Mouse (Mus musculus): ENCODE measurements around the gene Dkk2.

The Dkk2 gene

DNA sequence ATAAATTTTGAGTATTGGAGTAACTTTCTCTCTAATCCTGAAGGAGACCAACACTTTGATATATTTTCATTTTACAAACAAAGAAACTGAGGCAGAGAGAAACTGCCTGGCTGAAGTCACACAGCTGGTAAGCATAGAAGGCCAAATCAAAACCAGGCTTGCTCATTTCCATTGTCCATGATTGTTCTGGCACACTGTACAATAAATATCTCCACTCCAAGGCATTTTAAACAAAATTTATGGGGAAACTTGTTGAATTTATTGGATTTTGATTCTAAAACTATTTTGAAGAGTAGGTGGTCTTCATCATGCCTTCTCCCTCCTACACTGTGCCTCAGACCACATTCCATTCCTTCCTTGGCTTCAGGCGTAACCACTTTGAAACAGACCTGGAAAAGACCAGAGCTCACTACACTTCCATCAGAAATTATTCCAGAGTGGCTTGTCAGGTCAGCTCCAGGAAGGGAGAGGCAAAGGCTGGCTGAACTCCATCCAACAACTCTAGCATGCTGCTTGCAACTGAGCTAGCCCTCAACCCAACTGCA is 44.7 kb downstream of the Dkk2 start:
- DNase-seq: no peak

DNA sequence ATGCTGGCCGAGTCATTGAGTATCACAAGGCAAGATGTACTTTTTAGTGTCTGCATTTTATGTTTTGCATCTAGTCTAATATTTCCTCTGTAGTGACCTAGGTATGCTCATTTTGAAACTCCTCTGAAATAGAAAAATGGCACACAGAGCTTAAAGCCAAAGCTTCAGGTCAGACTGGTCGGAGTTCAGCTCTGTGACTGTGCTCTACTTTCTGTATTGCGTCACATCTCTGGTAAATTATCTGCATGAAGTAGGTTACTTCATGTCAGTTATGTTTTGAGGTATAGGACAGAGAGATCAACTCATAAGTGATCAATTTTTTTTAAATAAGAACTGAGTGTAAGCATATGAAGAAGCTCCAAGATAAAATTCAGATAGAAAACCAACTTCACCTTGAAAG is 45.7 kb downstream of the Dkk2 start:
- DNase-seq: no peak

DNA sequence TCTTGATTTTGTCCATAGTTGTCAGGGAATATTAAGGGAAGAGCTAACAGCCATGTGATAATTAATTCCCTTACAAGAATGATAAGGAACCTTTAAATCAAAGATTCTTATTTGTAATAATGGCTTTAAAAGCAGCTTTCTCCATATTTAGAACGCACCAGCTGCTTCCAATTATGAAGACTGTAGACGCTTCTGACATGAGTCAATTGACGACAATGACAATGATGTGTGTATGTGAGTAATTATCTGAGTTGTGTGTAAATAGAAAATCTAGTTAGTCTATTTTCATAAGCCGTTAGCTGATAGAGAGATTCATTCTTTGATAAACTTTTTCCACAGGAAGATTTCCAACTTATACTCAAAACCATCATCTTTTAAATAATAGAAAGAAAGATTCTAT is 46.8 kb downstream of the Dkk2 start:
- DNase-seq: no peak

DNA sequence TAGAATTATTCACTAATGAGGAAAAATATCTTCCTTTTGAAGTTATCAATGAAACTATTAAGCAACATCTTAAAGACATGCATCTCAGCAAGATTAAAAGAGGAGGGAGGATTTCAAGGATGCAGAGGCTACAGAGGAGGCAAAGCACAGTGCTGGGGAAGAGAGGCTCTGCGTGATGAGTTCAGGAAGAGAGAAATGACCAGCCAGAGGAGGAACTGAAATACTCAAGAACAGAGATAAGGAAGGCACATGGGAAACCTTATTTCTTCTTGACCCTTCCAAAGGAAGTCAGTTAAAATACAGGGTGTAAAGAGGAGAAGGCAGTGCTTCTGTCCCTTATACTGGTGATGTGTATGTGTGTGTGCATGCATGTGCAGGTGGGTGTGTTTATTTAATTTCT is 49.4 kb downstream of the Dkk2 start:
- DNase-seq: no peak

DNA sequence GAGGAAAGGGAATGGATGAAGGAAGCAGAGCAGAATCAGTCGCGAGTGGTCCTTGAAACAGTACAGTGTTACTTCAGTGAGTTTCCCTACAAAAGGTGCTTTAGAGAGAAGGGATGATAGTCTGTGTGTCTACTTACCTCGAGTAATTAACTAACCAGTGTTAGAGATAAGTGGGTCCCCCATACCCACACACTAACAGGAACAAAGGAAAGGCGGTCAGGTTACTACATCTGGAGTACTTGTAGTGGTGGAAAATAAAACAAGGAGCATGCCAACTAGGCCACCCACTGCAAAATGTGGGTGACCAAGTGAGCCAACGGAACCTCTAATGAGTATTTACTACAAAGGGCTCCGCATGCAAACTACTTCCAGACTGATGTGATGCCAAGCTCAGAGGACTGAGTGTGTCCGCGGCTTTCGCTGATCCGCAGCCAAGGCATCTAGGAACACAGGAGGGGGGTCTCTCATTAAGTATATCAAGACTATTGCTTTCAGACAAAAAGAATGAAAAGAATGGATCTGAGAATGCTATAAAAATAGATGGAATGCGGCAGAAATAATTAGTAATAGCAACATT is 52.8 kb downstream of the Dkk2 start:
- no peak for DNase-seq

DNA sequence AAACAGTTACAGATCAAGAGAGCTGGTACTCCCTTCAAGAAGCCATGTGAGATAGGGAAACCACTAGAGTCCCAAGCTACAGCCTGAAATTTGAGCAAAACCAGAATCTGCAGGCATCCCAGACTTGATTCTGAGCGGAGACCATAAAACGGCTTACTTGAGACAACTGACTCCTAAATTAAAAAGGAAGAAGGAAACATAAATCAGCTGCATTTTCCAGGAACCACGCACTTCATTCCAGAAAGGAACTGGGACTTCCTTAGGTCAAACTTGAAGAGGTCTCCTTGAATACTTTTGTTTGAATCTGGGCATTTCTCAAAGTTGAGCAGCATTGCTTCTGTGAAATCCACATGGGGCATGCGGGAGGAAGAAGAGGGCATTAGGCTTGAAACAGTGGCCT is 55.9 kb downstream of the Dkk2 start:
- DNase-seq: no peak

DNA sequence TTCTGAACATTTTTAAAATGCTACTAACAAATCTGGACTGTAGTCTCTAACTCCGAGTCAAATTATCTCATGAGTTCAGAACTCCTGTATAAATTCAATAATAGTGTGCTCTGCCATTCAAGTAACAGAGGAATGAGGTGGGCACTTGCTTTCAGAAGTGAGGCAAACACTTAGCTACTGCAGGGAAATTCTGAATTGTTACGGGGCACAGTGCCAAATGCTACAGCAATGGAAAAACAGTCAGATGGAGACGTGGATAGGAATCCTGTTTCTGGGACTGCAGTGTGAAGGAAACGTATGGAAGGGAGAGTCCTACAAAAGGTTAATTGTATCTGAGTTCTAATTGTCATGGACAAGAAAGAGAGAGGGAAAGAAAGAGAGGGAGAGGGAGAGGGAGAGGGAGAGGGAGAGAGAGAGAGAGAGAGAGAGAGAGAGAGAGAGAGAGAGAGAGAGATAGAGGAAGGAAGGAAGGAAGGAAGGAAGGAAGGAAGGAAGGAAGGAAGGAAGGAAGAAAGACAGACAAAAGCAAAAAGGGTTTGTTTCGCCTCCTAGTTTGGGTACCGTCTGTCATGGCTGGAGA is 64.4 kb downstream of the Dkk2 start:
- no peak for DNase-seq

DNA sequence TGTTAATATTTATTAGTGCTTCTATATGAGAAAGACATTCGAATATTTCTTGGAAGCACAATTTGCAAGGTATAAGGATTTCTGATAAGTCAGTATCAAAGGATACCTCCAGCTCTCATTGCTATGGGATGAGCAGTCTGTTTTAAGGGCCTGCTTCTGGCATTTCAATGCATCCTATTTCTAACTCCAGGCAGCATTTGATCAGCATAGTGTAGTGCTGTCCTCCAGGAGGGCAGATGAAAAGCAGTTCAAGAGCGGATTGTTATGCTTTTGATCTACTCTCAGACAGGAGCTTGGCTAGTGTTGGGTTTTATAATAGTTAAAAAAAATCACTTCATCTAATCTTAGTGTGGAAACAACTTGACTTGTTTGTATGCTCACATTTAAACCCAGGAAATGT is 73.7 kb downstream of the Dkk2 start:
- DNase-seq: no peak

DNA sequence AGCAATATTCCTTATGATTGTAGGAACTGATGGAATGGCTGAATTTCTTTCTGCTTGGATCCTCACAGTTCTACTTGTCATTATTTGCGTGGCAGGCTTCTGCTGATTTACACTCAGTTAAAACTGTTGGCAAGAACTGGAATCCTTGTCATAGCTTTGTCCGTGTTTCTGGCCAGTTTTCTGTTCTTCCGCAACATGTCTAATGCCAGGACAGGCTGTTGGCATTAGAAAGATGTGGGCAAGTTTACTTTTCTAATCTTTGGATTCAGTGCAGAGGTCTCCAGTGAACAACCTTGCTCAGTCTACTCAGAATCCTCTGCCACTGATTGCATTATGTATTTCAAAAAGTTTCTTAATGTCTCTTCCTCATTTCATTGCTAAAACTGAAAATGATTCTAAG is 83.8 kb downstream of the Dkk2 start:
- DNase-seq: no peak

DNA sequence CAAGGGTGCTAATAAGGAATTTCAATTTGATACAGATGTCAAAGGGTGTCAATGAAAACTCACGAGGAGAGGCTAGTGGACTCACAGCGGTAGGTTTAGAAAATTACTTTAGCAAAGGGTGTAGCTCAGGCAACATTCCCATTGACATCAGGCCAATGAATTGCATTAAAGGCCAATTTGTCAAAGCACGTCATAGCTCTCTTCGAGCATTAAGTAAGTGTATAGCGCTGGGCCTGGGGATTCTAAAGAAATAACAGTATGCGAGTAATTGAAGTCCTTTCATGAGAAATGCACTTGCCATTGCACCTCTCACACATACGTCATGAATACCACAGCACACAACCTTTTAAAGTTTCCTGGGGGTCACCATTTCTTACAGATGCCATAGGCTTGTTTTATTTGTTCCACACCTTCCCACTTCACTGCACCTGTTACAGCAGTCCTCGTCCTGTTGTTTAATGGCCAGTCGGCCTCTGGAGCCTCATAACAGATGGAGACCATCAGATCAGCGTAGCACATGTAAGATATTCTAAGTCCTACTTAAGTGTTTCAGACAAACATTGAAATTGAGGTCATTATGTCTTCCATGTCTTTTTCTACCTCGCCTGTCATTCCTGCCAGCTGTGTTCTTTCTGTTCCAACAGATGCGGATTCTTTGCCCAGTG is 101.9 kb downstream of the Dkk2 start:
- DNase-seq: no peak

DNA sequence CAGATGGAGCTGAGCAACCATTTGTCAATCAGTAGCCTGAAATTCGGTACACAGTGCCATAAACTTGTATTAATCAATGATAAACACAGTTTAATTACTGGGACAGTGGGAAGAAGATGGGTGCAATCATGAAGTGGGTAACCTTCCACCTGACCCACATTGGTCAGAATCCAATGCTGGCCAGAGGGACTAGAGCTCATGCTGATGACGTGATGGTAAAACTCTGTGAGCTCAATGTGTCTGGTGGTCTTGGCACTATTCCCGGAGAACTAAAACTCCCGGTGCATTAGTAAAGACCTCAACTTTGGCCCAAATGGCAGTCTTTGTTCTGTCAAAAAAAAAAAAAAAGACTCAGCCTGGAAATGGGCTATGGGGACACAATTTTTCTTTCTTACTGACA is 116.9 kb downstream of the Dkk2 start:
- no peak for DNase-seq

DNA sequence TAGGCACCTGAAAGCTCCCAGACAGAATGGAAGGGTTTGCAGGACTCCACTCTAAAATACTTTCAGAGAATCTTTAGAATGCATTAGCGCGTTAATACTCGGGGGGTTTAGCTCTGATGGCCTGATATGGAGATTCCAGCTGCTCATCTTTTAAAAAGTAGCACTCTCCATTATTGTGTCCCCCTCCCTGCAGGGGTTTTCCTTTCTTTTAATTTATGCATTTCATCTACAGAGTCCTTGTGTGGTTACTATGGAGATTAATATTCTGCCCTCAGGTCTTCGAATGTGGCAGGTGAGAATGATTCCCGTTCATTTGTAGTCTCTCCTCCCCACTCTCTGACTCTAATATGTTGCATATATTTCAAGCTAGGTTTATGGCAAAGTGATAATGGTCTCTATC is 117.6 kb downstream of the Dkk2 start:
- DNase-seq: no peak

DNA sequence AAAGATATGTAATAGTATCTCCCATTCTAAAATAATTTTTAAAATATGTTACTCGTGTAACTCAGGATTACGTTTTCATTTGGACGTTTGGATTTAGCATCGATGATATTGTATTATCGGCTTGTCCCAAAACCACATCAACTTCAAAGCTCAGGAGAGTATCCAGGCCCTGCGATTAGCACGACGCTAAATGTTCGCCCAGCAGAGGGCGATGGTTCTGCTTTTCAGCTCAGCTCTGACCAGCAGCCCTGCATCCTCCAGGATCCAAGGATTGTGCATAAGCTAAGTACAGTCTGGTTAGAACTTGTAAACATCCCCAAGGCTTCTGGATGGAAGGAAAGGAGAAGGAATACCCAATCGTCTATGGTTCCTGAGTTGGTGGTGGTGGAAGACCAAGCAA is 122.4 kb downstream of the Dkk2 start:
- DNase-seq: peak; percentile 70

DNA sequence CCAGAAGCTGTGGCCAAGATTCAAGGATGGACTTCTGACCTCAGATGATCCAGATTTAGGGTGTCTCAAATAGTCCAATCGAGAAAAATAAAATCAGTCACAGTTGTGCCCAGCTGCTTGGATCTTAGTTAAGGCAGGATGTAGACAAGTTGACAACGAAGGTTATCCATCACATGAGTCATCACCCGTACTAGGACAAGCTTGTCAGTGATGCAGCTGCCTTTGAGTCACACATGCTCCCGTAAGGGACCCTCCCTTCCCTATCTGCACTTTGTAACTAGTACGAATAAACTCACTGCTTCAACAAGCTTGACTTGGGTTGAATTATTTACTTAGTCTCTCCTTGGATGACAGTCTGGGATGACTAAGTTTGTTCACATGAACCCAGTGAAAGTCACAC is 126.2 kb downstream of the Dkk2 start:
- DNase-seq: no peak

DNA sequence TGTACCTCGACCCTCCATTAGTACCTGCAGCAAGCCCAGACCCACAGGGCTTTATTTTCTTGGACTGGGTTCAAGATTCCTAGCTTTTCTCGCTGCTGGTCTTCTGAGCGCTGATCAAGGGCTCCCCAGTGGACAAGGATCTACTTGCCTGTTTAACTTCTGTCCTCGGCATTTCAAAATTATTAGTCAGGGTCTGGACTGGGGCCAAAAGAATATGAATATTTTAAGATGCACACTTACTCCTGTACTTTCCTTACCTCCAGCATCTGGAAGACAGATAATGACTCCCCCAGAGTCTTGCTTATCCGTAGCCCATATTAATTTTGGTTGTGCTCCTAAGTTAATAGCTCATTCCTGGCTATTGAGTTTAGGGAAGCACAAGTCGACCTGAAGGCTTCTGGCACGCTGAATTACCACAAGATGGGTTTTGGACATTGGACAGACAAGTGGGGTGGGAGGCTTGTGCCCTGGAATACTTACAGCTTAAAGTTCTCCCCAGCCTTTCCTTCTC is 134.9 kb downstream of the Dkk2 start:
- no peak for DNase-seq

DNA sequence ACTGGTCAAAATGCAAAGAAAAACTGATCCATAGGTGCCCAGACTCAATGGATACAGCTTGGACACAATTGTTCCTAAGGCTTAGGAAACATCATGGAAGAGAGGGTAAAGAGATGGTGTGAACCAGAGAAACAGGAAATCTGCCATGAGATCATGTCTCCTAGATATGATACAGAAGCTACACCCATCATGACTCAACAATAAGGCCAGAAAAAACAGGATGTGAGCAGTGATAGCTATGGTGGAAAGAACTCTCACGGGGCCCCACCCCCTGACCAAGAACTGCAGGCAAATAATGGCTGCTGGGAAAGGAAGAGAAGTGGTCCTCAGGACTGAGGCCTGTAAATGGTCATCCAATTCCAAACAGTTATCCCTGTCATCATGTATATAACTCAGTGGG is 142.5 kb downstream of the Dkk2 start:
- no peak for DNase-seq

Data from right cerebral cortex, postnatal 14 days (tissue).